Mouse (Mus musculus) intestine, postnatal 0 days (tissue): ENCODE results near the gene Scaf1. TPM values are rescaled to one million over a fixed set of nuclear protein-coding genes. Genes with fewer than 3 reads are reported as not detected.

Source experiments
- ATAC-seq: fragments of 200-750 bp; cut with Nextera tagmentation; 2 replicates; pipeline ENCODE4 v1.8.0; 2017; ENCODE audit warnings: mild to moderate bottlenecking, moderate TSS enrichment, moderate library complexity
- H3K27ac ChIP-seq: fragments of 300-500 bp; sonication (generic); 2 replicates; pipeline ENCODE4 v1.5.1; 2014; ENCODE audit warnings: mild to moderate bottlenecking, low read depth, low read length, moderate library complexity
- H3K27me3 ChIP-seq: fragments of 300-500 bp; sonication (generic); replicated peaks from 2 replicates; pipeline ENCODE4 v1.6.1; 2014; ENCODE audit warnings: low read length, mixed read lengths; ENCODE audit not compliant: control insufficient read depth, insufficient read depth
- H3K36me3 ChIP-seq: fragments of 300-500 bp; sonication (generic); 2 replicates; pipeline ENCODE4 v1.6.1; 2014; ENCODE audit warnings: mild to moderate bottlenecking, moderate library complexity; ENCODE audit not compliant: control insufficient read depth, insufficient read depth
- H3K4me1 ChIP-seq: fragments of 300-500 bp; sonication (generic); replicated peaks from 2 replicates; pipeline ENCODE4 v1.6.1; 2014; ENCODE audit warnings: antibody characterized with exemption, low read length, mixed read lengths; ENCODE audit not compliant: control insufficient read depth, insufficient read depth
- H3K4me2 ChIP-seq: fragments of 300-500 bp; sonication (generic); replicated peaks from 2 replicates; pipeline ENCODE4 v1.6.1; 2014; ENCODE audit warnings: low read depth, mild to moderate bottlenecking, moderate library complexity
- H3K4me3 ChIP-seq: fragments of 300-500 bp; sonication (generic); 2 replicates; pipeline ENCODE4 v1.5.1; 2014; ENCODE audit warnings: low read depth, low read length
- H3K9ac ChIP-seq: fragments of 300-500 bp; sonication (generic); 2 replicates; pipeline ENCODE4 v1.6.1; 2014; ENCODE audit warnings: mild to moderate bottlenecking, low read depth, low read length
- H3K9me3 ChIP-seq: fragments of 300-500 bp; sonication (generic); 2 replicates; pipeline ENCODE4 v1.6.1; 2016; ENCODE audit warnings: mixed run types; ENCODE audit not compliant: control insufficient read depth
- CTCF ChIP-seq: sonication (generic); IDR thresholded peaks from 2 replicates; pipeline ENCODE4 v1.5.1; 2016; ENCODE audit warnings: low read depth, mild to moderate bottlenecking, control low read depth, antibody characterized with exemption, moderate library complexity
- WGBS: fragments of 180-500 bp; shearing (Covaris S2); extraction: QIAGEN DNeasy Blood & Tissue Kit; methylation state at CpG from one replicate; pipeline ENCODE4 v1.1.7; 2014; 5-methylcytosine and 5-hydroxymethylcytosine counted together
- polyA plus RNA-seq: library from polyadenylated mRNA; unstranded; fragments of >200 nt; fragmentation: Nextera tagmentation; extraction: Ambion mirVana; gene quantifications from 2 replicates; pipeline ENCODE4 v1.2.1, GENCODE M21; 2015

The Scaf1 gene
- polyA plus RNA-seq, 1 experiment from 2014 or later = 22.6 TPM

DNA sequence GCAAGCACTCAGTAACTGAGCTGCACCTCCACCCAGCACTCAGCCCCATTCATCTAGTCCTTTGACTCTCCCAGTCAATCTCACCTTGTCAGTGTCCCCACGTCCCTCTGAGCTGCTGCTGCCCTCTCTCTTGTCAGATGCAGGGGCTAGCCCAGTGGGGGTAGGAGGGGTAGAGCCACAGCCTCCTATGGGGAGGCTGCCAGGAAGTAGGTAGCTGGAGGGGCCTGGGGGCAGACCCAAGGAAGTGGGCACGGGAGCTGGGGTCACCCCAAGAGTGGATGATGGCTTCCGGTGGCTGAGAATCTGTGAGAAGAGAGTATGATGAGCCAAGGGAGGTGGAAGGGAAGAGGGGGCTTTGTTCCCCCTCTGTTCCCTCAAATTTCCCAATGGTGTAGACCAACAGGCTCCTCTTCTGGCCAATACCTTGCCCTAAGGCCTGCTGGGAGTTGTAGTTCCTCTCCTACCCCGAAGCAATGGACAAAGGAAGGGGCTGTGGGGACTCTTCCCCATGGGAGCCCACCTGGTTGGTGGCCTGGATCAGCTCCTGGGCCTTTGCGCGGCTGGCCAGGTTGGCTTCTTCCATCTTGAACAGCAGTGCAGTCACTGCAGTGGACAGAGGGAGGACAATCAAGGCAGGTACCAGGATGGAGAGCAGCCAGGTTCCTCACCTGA, 10.7 kb downstream of the Scaf1 start:
- 86% methylated on average over 6 of the region's 6 CpGs for WGBS
- no peak overlapping the region for H3K4me2 ChIP-seq
- H3K9me3 ChIP-seq = no peaks in the 10 kb centered on the region
- no peak for ATAC-seq
- no peak overlapping the region for H3K9ac ChIP-seq
- H3K27me3 ChIP-seq = no peaks in the 10 kb centered on the region
- no peak overlapping the region for H3K4me3 ChIP-seq
- H3K27ac ChIP-seq = no peak overlapping the region
- H3K4me1 ChIP-seq = no peaks in the 10 kb centered on the region
- TF ChIP-seq CTCF = no peak
- H3K36me3 ChIP-seq = peaks cover 99% of the 10 kb centered on the region

- Histone ChIP-seq H3K4me1 (no peaks in the 10 kb centered on the region), H3K9ac (no peak overlapping the region), H3K4me2 (no peak overlapping the region), H3K27ac (no peak overlapping the region), H3K9me3 (no peaks in the 10 kb centered on the region), H3K36me3 (peaks cover 97% of the 10 kb centered on the region), H3K4me3 (no peak overlapping the region), H3K27me3 (no peaks in the 10 kb centered on the region)
- TF ChIP-seq CTCF = no peak
- WGBS = 53% methylated on average over 3 of the region's 3 CpGs
- no peak for ATAC-seq
These were observed 11.6 kb downstream of the Scaf1 start for GRCm38 (mm10) chr7:45004546-45004945.

GRCm38 (mm10) chr7:45002440-45002839, 13.7 kb downstream of the Scaf1 start:
- H3K4me1 ChIP-seq = no peaks in the 10 kb centered on the region

GRCm38 (mm10) chr7:45000539-45001114, 15.5 kb downstream of the Scaf1 start:
- Histone ChIP-seq H3K36me3 (peaks cover 58% of the 10 kb centered on the region), H3K9me3 (no peaks in the 10 kb centered on the region), H3K4me2 (no peak overlapping the region), H3K9ac (no peak overlapping the region), H3K4me1 (0 out of 2 replicates have a peak, but pooled peaks cover 5% of the 10 kb centered on the region), H3K27me3 (no peaks in the 10 kb centered on the region), H3K27ac (0 out of 2 replicates have a peak overlapping the region, but pooled peaks have one; percentile 28), H3K4me3 (no peak overlapping the region)
- TF ChIP-seq CTCF = no peak
- no peak for ATAC-seq
- 79% methylated on average over 21 of the region's 21 CpGs for WGBS

More at GRCm38 (mm10) chr7:45002440-45002839, 13.7 kb downstream of the Scaf1 start:
- H3K4me2 ChIP-seq = no peak overlapping the region
- no peak overlapping the region for H3K9ac ChIP-seq
- peaks cover 76% of the 10 kb centered on the region for H3K36me3 ChIP-seq
- no peaks in the 10 kb centered on the region for H3K9me3 ChIP-seq
- WGBS = 75% methylated on average over 7 of the region's 7 CpGs
- no peaks in the 10 kb centered on the region for H3K27me3 ChIP-seq
- no peak for ATAC-seq
- H3K27ac ChIP-seq = no peak overlapping the region
- no peak overlapping the region for H3K4me3 ChIP-seq
- TF ChIP-seq CTCF = no peak

- H3K9ac ChIP-seq = no peak overlapping the region
- 63% methylated on average over 11 of the region's 11 CpGs for WGBS
- no peak for TF ChIP-seq CTCF
- no peak overlapping the region for H3K4me3 ChIP-seq
- no peaks in the 10 kb centered on the region for H3K9me3 ChIP-seq
- H3K4me1 ChIP-seq = 0 out of 2 replicates have a peak, but pooled peaks cover 5% of the 10 kb centered on the region
- no peak for ATAC-seq
- no peaks in the 10 kb centered on the region for H3K27me3 ChIP-seq
- H3K27ac ChIP-seq = no peak overlapping the region
- H3K4me2 ChIP-seq = no peak overlapping the region
- H3K36me3 ChIP-seq = peaks cover 49% of the 10 kb centered on the region
These were observed 16.4 kb downstream of the Scaf1 start for GRCm38 (mm10) chr7:44999753-45000152.

GRCm38 (mm10) chr7:44998501-44998955, 17.6 kb downstream of the Scaf1 start, which contains the start of gene Bcl2l12:
Gene Bcl2l12, minus strand, starts transcription at chr7:44998712.
- peak; percentile 0; the same call in 1 of the 2 replicates for ATAC-seq
- Histone ChIP-seq H3K27me3 (no peaks in the 10 kb centered on the region), H3K36me3 (peaks cover 46% of the 10 kb centered on the region), H3K4me3 (peak within 1 kb of the TSS; percentile 83), H3K9ac (peak within 1 kb of the TSS; percentile 74), H3K27ac (peak within 1 kb of the TSS; percentile 83), H3K9me3 (no peaks in the 10 kb centered on the region), H3K4me1 (0 out of 2 replicates have a peak, but pooled peaks cover 5% of the 10 kb centered on the region), H3K4me2 (peak within 1 kb of the TSS; percentile 78)
- 2% methylated on average over 18 of the region's 18 CpGs for WGBS
- TF ChIP-seq CTCF = no peak
